8 mouse cellular contexts compared by ENCODE assay signal in genomic region chr4:136163448-136163847, GRCm38 (mm10). TPM values are rescaled to one million over a fixed set of nuclear protein-coding genes. Genes with fewer than 3 reads are reported as not detected.
DNase-seq lines count a peak whose midpoint lies in the region; ATAC-seq and TF ChIP-seq lines count a peak whose summit lies in the region.

No protein-coding gene starts in this region.

- peak; percentile 77 for TF ChIP-seq CTCF in bone marrow macrophage, adult 2 months (IDR thresholded peaks at IDR 0.05; ENCODE audit: low read depth, low read length)

- TF ChIP-seq POLR2A in bone marrow macrophage, adult 2 months (IDR thresholded peaks at IDR 0.05; ENCODE audit: borderline replicate concordance, low read depth, low read length), result no peak

- peak; percentile 93 to 94 for DNase-seq in B cell, adult 2 months
- DNase-seq in forebrain, embryonic 10.5 days (ENCODE audit: extremely low spot score, low spot score), result peak; percentile 94
- peak; percentile 93 for DNase-seq in kidney, postnatal 10 days
- peak; percentile 80 for DNase-seq in liver, embryonic 13.5 days
- DNase-seq in neural tube, embryonic 10.5 days (ENCODE audit: extremely low spot score, low spot score), result peak; percentile 98

- H3K9me3 ChIP-seq in forebrain, embryonic 10.5 days, result no peaks in the 10 kb centered on the region
- H3K9me3 ChIP-seq in heart, embryonic 14.5 days (ENCODE audit: control insufficient read depth, low read length), result no peaks in the 10 kb centered on the region
- H3K9me3 ChIP-seq in liver, embryonic 13.5 days (replicated peaks), result no peaks in the 10 kb centered on the region
- H3K9me3 ChIP-seq in stomach, embryonic 15.5 days, result no peaks in the 10 kb centered on the region

- ATAC-seq in heart, embryonic 14.5 days (ENCODE audit: insufficient number of reproducible peaks, insufficient read depth, low FRiP score, low read depth), result no peak
- peak; percentile 82 for ATAC-seq in liver, embryonic 13.5 days (ENCODE audit: low read depth)
- peak; percentile 63 for ATAC-seq in stomach, embryonic 15.5 days (ENCODE audit: insufficient read depth, low FRiP score, low read depth)

- no peaks in the 10 kb centered on the region for H3K27me3 ChIP-seq in forebrain, embryonic 10.5 days (ENCODE audit: poor library complexity, severe bottlenecking)
- H3K27me3 ChIP-seq in heart, embryonic 14.5 days (ENCODE audit: control insufficient read depth, insufficient read depth, low read length), result no peaks in the 10 kb centered on the region
- H3K27me3 ChIP-seq in liver, embryonic 13.5 days, result no peaks in the 10 kb centered on the region
- H3K27me3 ChIP-seq in stomach, embryonic 15.5 days (replicated peaks), result no peaks in the 10 kb centered on the region

- H3K4me1 ChIP-seq in bone marrow macrophage, adult 2 months (ENCODE audit: control insufficient read depth, insufficient read depth, low read length), result no peaks in the 10 kb centered on the region
- H3K4me1 ChIP-seq in forebrain, embryonic 10.5 days, result peaks cover 28% of the 10 kb centered on the region
- H3K4me1 ChIP-seq in heart, embryonic 14.5 days (ENCODE audit: control insufficient read depth in 2 of 2, insufficient read depth in 2 of 2, low read length in 2 of 2), result peaks cover 0 to 4% of the 10 kb centered on the region in 2 experiments; a peak in 1 of 4 replicates
- H3K4me1 ChIP-seq in liver, embryonic 13.5 days (replicated peaks), result peaks cover 24% of the 10 kb centered on the region
- H3K4me1 ChIP-seq in stomach, embryonic 15.5 days, result peaks cover 5% of the 10 kb centered on the region; the same call in 1 of the 2 replicates

- no peak overlapping the region for H3K9ac ChIP-seq in heart, embryonic 14.5 days (ENCODE audit: low read length)
- 0 out of 2 replicates have a peak overlapping the region, but pooled peaks have one; percentile 30 for H3K9ac ChIP-seq in liver, embryonic 13.5 days
- no peak overlapping the region for H3K9ac ChIP-seq in stomach, embryonic 15.5 days

- WGBS in forebrain, embryonic 10.5 days, result 4% methylated on average over 11 of the region's 11 CpGs
- WGBS in heart, embryonic 14.5 days, result under 1% methylated on average over 11 of the region's 11 CpGs
- under 1% methylated on average over 11 of the region's 11 CpGs for WGBS in liver, embryonic 13.5 days (ENCODE audit: insufficient replicate concordance)
- WGBS in stomach, embryonic 15.5 days, result 3% methylated on average over 10 of the region's 11 CpGs

- no peak overlapping the region for H3K4me3 ChIP-seq in bone marrow macrophage, adult 2 months (ENCODE audit: insufficient read depth, low read length)
- H3K4me3 ChIP-seq in forebrain, embryonic 10.5 days, result peak overlapping the region; percentile 14; the same call in 1 of the 2 replicates
- no peak overlapping the region for H3K4me3 ChIP-seq in heart, embryonic 14.5 days (ENCODE audit: control insufficient read depth in 1 of 2, insufficient read depth in 1 of 2, low read depth in 1 of 2, low read length in 2 of 2)
- H3K4me3 ChIP-seq in liver, embryonic 13.5 days (replicated peaks), result no peak overlapping the region
- H3K4me3 ChIP-seq in stomach, embryonic 15.5 days (replicated peaks), result no peak overlapping the region

- 0 out of 2 replicates have a peak overlapping the region, but pooled peaks have one; percentile 26 for H3K4me2 ChIP-seq in heart, embryonic 14.5 days (ENCODE audit: low read length)
- no peak overlapping the region for H3K4me2 ChIP-seq in liver, embryonic 13.5 days
- H3K4me2 ChIP-seq in stomach, embryonic 15.5 days, result no peak overlapping the region

- no peaks in the 10 kb centered on the region for H3K36me3 ChIP-seq in forebrain, embryonic 10.5 days (replicated peaks)
- no peaks in the 10 kb centered on the region for H3K36me3 ChIP-seq in heart, embryonic 14.5 days (ENCODE audit: control insufficient read depth, insufficient read depth, low read length)
- no peaks in the 10 kb centered on the region for H3K36me3 ChIP-seq in liver, embryonic 13.5 days
- no peaks in the 10 kb centered on the region for H3K36me3 ChIP-seq in stomach, embryonic 15.5 days

- H3K27ac ChIP-seq in bone marrow macrophage, adult 2 months (ENCODE audit: insufficient read depth, low read depth, low read length), result no peak overlapping the region
- H3K27ac ChIP-seq in forebrain, embryonic 10.5 days, result no peak overlapping the region
- H3K27ac ChIP-seq in heart, embryonic 14.5 days (replicated peaks in 1 of 2; ENCODE audit: control insufficient read depth in 1 of 2, insufficient read depth in 1 of 2, low read depth in 2 of 2, low read length in 2 of 2), result no peak overlapping the region
- H3K27ac ChIP-seq in liver, embryonic 13.5 days, result no peak overlapping the region
- H3K27ac ChIP-seq in stomach, embryonic 15.5 days, result no peak overlapping the region

RNA-seq across cellular contexts. Expression of gene E2f2, which starts 8.7 kb away (rescaled TPM):
- 20.0 and 20.8 TPM in 2 replicates for polyA plus RNA-seq in bone marrow macrophage, adult 2 months (2012; ENCODE audit: insufficient read depth, insufficient read length, missing spikeins)
- polyA plus RNA-seq in forebrain, embryonic 10.5 days (2016; fragmentation: Nextera tagmentation; extraction: Ambion mirVana), result 10.3 and 11.4 TPM in 2 replicates
- polyA plus RNA-seq in heart, embryonic 14.5 days (2014; fragmentation: Nextera tagmentation; extraction: Ambion mirVana), result 2.5 and 3.1 TPM in 2 replicates
- polyA plus RNA-seq in liver, embryonic 13.5 days (2015; fragmentation: Nextera tagmentation; extraction: Ambion mirVana), result 64.7 and 72.1 TPM in 2 replicates
- polyA plus RNA-seq in stomach, embryonic 15.5 days (2015; fragmentation: Nextera tagmentation; extraction: Ambion mirVana), result 8.6 and 11.4 TPM in 2 replicates

RNA-seq across cellular contexts. Expression of gene Id3, which starts 20.2 kb away (rescaled TPM):
- 7.7 and 8.4 TPM in 2 replicates for polyA plus RNA-seq in bone marrow macrophage, adult 2 months (2012; ENCODE audit: insufficient read depth, insufficient read length, missing spikeins)
- 488 and 529 TPM in 2 replicates for polyA plus RNA-seq in forebrain, embryonic 10.5 days (2016; fragmentation: Nextera tagmentation; extraction: Ambion mirVana)
- polyA plus RNA-seq in heart, embryonic 14.5 days (2014; fragmentation: Nextera tagmentation; extraction: Ambion mirVana), result 247 and 296 TPM in 2 replicates
- 48.1 and 51.3 TPM in 2 replicates for polyA plus RNA-seq in liver, embryonic 13.5 days (2015; fragmentation: Nextera tagmentation; extraction: Ambion mirVana)
- polyA plus RNA-seq in stomach, embryonic 15.5 days (2015; fragmentation: Nextera tagmentation; extraction: Ambion mirVana), result 274 and 292 TPM in 2 replicates

RNA-seq across cellular contexts. Expression of gene Asap3, which starts 42.7 kb away (rescaled TPM):
- 0.37 and 0.78 TPM in 2 replicates for polyA plus RNA-seq in bone marrow macrophage, adult 2 months (2012; ENCODE audit: insufficient read depth, insufficient read length, missing spikeins)
- 4.7 and 5.2 TPM in 2 replicates for polyA plus RNA-seq in forebrain, embryonic 10.5 days (2016; fragmentation: Nextera tagmentation; extraction: Ambion mirVana)
- polyA plus RNA-seq in heart, embryonic 14.5 days (2014; fragmentation: Nextera tagmentation; extraction: Ambion mirVana), result 1.3 and 1.5 TPM in 2 replicates
- 1.1 and 1.4 TPM in 2 replicates for polyA plus RNA-seq in liver, embryonic 13.5 days (2015; fragmentation: Nextera tagmentation; extraction: Ambion mirVana)
- polyA plus RNA-seq in stomach, embryonic 15.5 days (2015; fragmentation: Nextera tagmentation; extraction: Ambion mirVana), result 6.4 and 7.8 TPM in 2 replicates
